Mouse (Mus musculus): ENCODE data around the gene A630095N17Rik. TPM values are rescaled to one million over a fixed set of nuclear protein-coding genes. Genes with fewer than 3 reads are reported as not detected.
"Not testable (repeated sequence)": the region's sequence is repeated elsewhere in the genome, so short reads cannot be mapped to it uniquely, and the experiment has no call there.

Gene A630095N17Rik
- total RNA-seq, 1 experiment from 2014 or later = not detected

GRCm38 (mm10) chr1:75243411-75243810 is 11.5 kb upstream of the A630095N17Rik start:
- no peak for DNase-seq

DNA sequence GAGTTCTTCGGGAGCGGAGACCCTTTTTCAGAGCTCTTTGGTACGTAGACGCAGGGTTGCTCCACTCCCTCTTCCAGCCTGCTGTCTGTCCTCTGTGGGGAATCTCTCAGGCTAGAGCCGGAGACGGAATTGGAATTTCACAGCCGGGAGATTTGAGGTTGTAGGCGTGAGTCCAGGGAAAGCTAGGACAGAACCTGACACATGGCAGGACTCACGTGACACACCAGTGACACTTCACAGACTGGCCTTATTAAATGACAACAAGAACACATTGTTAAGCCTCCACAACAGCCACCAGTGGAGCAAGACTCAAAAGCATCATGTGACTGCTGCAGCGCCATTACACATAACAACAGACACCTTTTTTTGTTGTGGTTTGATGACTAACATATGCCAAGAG is 7.7 kb upstream of the A630095N17Rik start:
- DNase-seq = no peak

- DNase-seq = peak; percentile 93
Measured at GRCm38 (mm10) chr1:75236117-75237050, 4.5 kb upstream of the A630095N17Rik start, which contains the start of gene Dnajb2. Gene Dnajb2 (plus strand): TSS chr1:75236406.

DNA sequence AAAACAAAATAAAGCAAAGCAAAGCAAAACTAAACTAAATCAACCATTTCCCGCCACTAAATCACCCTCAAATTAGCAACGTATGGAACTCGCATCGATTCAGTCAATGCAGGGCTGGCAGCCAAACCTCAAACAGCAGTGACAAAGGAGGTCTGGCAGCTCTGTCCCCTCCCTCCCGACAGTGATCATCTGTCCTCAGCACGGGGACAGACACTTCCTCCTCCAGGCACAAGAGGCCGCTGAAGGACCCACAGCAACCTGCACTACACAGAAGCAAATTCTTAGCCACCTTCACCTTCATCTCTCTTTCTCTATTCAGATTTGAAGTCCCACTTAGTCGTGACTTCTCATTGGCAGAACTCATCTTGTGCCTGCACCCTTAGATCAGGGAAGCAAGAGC is 2.7 kb upstream of the A630095N17Rik start:
- DNase-seq = peak; percentile 78

- not testable (repeated sequence) for DNase-seq
Measured at GRCm38 (mm10) chr1:75232489-75232888, 587 bp upstream of the A630095N17Rik start.

DNA sequence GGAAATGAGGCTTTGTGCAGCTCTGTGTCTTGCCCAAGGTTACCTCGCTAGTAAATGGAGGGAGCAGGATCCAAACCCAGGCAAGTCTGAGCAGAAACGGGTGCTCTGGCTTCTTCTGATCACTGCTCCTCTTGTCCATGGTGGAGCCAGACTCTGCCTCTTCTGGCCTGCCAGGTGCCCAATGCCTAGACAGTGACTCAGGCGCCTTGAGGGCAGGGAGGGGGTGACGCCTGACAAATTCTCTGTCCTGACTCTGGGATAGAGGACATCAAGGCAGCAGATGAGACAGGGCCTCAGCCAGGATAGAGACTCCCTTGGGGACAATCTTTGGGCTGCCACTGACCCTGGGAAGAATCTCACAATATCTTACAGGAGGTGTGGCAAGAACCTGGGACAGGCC is 678 bp downstream of the A630095N17Rik start:
- no peak for DNase-seq

DNA sequence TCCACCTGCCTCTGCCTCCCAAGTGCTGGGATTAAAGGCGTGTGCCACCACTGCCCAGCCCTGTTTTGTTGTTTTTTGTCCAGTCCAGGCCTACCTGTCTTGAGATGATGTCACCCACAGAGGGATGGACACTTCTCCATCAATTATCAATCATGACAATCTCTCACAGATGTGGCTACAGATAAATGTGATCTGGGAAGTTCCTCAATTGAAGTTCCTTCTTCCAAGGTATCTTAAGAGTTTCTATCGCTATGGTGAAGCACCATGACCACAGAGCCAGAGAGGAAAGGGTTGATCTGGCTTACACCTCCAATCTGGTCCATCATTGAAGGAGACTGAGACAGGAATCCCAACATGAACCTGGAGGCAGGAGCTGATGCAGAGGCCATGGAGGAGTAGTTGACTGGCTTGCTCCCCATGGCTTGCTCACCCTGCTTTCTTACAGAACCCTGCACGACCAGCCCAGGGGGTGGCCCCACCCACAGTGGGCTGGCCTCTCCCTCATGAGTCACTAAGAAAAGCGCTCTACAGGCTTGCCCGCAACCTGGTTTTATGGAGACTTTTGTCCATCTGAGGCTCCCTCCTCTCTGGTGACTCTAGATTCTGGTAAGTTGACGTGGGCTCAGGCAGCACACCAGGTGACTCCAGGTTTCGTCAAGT is 1.4 kb downstream of the A630095N17Rik start:
- no peak for DNase-seq

DNA sequence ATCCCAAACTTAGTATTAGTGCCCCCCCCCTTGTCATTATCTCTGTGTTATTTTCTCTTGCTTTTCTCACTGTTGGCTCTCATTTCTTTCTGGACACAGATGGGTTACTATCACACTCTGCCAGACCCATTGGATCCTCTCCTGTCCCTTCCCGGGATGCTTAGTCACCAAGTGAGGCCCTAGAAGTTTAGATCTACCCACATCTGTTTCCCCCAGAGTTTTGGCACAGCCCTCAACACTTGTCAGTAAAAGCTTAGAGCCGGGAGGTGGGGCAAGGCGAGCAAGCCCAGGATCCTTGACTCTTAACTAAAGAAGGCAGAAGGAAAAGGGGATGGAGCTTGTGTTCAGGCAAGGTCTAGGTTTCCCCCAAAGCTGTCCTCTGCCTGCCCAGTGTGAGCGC is 2.7 kb downstream of the A630095N17Rik start:
- no peak for DNase-seq

DNA sequence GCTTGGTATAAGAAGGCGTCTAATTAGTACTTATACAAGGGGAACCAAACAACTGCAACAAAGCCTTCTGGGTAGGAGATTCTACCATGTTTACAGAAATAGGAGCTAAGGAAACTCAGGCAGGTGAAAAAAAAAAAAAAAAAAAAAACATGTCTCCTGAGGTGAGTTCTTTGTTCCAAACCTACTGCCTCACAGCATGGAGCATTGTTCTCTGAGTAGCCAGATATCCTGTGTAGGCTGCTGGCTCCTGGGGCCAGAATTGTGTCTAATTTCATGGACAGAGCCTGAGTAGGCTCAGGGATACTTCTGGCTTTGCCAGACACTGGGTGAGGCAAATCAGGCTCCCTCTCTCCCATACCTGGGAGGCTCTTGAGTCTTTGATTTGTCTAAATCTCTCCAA is 4.2 kb downstream of the A630095N17Rik start:
- no peak for DNase-seq

GRCm38 (mm10) chr1:75226138-75226537 is 5.8 kb downstream of the A630095N17Rik start:
- DNase-seq = no peak

GRCm38 (mm10) chr1:75225473-75225872 is 6.4 kb downstream of the A630095N17Rik start:
- no peak for DNase-seq

GRCm38 (mm10) chr1:75223532-75223931 is 8.4 kb downstream of the A630095N17Rik start:
- no peak for DNase-seq

DNA sequence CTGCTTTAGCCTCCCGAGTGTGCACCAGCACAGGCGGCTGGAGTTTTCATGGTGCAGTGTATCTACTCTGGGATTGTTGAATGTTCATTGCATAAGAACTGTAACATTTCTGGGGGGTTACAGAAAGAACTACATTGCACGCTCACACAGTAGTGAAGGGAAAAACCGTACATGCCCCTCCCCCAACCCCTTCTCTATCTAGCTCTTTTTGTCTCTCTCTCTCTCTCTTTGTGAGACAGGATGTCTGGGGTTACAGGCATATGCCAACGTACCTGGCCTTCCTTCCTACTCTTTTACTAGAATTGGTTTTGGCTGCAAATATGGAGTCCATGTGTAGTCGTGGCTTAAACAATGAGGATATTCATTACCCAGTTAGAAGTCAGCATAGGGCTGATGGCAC is 9.0 kb downstream of the A630095N17Rik start:
- no peak for DNase-seq

- DNase-seq = no peak
Measured at GRCm38 (mm10) chr1:75221538-75221937, 10.4 kb downstream of the A630095N17Rik start.

DNA sequence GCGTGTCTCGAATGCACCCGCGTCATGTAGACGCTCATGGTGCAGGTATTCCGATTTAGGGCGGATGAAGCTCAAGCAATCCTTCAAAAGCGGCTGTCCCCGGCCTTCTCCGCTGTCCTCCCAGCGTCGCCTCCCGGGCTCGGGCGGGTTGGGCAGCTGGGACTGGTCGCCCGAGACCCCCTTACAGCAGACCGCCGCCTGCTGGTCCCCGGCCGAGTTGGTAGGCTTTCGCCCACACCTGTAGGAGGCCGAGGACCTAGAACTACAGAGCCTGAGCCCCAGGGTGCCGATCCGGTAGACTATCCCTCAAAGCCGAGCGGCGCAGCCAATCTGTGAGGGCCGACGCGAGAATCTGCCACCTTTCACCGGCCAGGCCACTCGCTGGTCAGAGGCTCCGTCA is 12.4 kb downstream of the A630095N17Rik start, which contains the start of gene Tuba4a:
TSS of gene Tuba4a (minus strand) at position 335 of the 400 bp plus-strand sequence.
- DNase-seq = peak; percentile 31

DNA sequence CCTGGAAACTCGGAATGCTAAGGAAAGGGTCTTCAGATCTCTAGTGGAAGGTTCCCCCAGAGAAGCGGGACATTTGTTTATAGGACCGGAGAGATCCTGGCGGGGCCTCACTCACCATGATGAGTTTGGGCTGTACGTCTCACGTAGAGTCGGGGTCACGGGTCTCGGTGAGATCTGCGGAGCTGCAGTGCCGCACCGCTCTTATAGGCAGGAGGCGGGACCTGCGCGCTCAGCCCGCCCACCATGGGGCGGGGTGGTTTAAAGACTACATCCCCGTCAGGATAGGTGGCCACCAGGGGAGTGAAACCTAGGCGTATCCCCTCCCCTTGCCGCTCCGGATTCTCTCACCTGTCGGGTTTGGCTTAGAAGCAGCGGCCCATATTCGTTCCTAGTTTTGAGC is 12.8 kb downstream of the A630095N17Rik start:
- peak; percentile 91 for DNase-seq

- DNase-seq = peak; percentile 58
Measured at GRCm38 (mm10) chr1:75218227-75219001, 13.5 kb downstream of the A630095N17Rik start.

- no peak for DNase-seq
Measured at GRCm38 (mm10) chr1:75217893-75218226, 14.0 kb downstream of the A630095N17Rik start.

DNA sequence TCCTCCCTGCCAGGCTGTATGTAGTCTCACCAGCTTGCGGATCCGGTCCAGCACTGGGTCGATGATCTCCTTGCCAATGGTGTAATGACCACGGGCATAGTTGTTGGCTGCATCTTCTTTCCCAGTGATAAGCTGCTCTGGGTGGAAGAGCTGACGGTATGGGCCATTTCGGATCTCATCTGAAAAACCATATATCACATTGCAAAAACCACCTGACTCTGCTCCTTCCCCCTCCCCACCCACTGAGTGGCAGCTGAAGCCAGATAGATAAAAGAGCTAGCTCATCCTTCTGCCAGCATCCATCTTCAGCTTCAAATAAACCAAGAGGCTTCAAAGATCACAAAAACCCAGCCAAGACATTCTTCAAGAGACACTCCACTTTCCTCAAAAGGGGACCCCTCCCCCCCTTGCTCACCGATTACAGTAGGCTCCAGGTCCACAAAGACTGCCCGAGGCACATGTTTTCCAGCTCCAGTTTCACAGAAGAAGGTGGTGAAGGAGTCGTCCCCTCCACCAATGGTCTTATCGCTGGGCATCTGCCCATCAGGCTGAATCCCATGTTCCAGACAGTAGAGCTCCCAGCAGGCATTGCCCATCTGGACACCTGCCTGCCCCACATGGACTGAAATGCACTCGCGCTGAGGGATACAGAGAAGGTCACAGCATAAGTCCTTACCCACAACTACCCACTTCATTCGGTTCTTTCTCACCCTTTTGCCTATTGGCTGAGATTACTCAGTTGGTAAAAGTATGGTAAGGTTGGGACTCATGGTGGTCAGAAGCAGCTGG is 14.9 kb downstream of the A630095N17Rik start:
- no peak for DNase-seq

- no peak for DNase-seq
Measured at GRCm38 (mm10) chr1:75215785-75216184, 16.1 kb downstream of the A630095N17Rik start.

GRCm38 (mm10) chr1:75214886-75215285 is 17.0 kb downstream of the A630095N17Rik start:
- DNase-seq = peak; percentile 57

DNA sequence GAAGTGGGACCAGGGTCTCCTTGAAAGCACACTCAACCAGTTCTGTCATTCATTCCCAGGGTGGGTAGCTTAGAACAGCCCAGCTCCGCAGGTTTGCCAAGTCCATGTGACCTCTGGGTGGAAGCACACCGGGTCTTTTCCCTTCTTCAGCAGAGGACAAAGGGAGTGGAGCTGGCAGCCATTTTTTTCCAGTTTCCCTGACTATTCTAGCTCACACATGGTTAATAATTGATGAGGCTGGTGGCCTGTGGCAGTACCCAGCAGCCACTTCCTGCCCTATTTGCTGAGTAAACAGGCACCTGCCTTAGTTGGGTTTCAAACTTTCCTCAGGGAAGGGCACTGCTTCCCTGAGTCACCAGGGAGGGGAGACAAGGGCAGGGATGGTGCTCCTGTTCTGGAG is 17.5 kb downstream of the A630095N17Rik start:
- no peak for DNase-seq

Data from adrenal gland, postnatal 14 days (tissue).